Mouse (Mus musculus) neural tube, embryonic 14.5 days (tissue): ENCODE measurements around the gene Tmem184b. TPM values are rescaled to one million over a fixed set of nuclear protein-coding genes. Genes with fewer than 3 reads are reported as not detected.

Experiments used
- ATAC-seq: fragments of 200-750 bp; cut with Nextera tagmentation; 2 replicates; pipeline ENCODE4 v1.8.0; 2017; ENCODE audit warnings: low read depth, mild to moderate bottlenecking, moderate TSS enrichment, moderate library complexity
- H3K27ac ChIP-seq: fragments of 300-500 bp; sonication (generic); 2 replicates; pipeline ENCODE4 v1.5.1; 2014; ENCODE audit warnings: low read depth, mild to moderate bottlenecking, control low read depth, low read length, moderate library complexity, mixed read lengths
- H3K27me3 ChIP-seq: fragments of 300-500 bp; sonication (generic); 2 replicates; pipeline ENCODE4 v1.6.1; 2014; ENCODE audit warnings: low read length; ENCODE audit not compliant: control insufficient read depth, insufficient read depth
- H3K36me3 ChIP-seq: fragments of 300-500 bp; sonication (generic); 2 replicates; pipeline ENCODE4 v1.6.1; 2014; ENCODE audit warnings: low read length, mixed read lengths; ENCODE audit not compliant: control insufficient read depth, insufficient read depth
- H3K4me1 ChIP-seq: fragments of 300-500 bp; sonication (generic); 2 replicates; pipeline ENCODE4 v1.6.1; 2014; ENCODE audit warnings: low read length; ENCODE audit not compliant: control insufficient read depth, insufficient read depth
- H3K4me2 ChIP-seq: fragments of 300-500 bp; sonication (generic); 2 replicates; pipeline ENCODE4 v1.6.1; 2014; ENCODE audit warnings: mild to moderate bottlenecking, low read depth, low read length, control low read depth
- H3K4me3 ChIP-seq: fragments of 300-500 bp; sonication (generic); 2 replicates; pipeline ENCODE4 v1.5.1; 2014; ENCODE audit warnings: low read depth, low read length, control low read depth, mixed read lengths
- H3K9ac ChIP-seq: fragments of 300-500 bp; sonication (generic); replicated peaks from 2 replicates; pipeline ENCODE4 v1.6.1; 2014; ENCODE audit warnings: low read depth, mild to moderate bottlenecking, control low read depth, low read length, mixed read lengths
- H3K9me3 ChIP-seq: fragments of 300-500 bp; sonication (generic); 2 replicates; pipeline ENCODE4 v1.6.1; 2016; ENCODE audit warnings: low read length; ENCODE audit not compliant: control insufficient read depth
- WGBS: fragments of 180-500 bp; shearing (Covaris S2); extraction: QIAGEN DNeasy Blood & Tissue Kit; methylation state at CpG from one replicate; pipeline ENCODE4 v1.1.7; 2014; 5-methylcytosine and 5-hydroxymethylcytosine counted together
- polyA plus RNA-seq: library from polyadenylated mRNA; unstranded; fragments of >200 nt; fragmentation: Nextera tagmentation; extraction: Ambion mirVana; gene quantifications from 2 replicates; pipeline ENCODE4 v1.2.1, GENCODE M21; 2014

The Tmem184b gene
- polyA plus RNA-seq, 1 experiment from 2014 or later, result 31.2 TPM

GRCm38 (mm10) chr15:79357974-79358690 lies 45.2 kb downstream of the Tmem184b start:
- Histone ChIP-seq H3K36me3 (peaks cover 11% of the 10 kb centered on the region; the same call in 1 of the 2 replicates), H3K9me3 (no peaks in the 10 kb centered on the region), H3K4me1 (peaks cover 6% of the 10 kb centered on the region), H3K4me3 (peak overlapping the region; percentile 39; the same call in 1 of the 2 replicates), H3K9ac (no peak overlapping the region), H3K27ac (no peak overlapping the region), H3K27me3 (peaks cover 3% of the 10 kb centered on the region; the same call in 1 of the 2 replicates), H3K4me2 (peak overlapping the region; percentile 95)
- 46% methylated on average over 12 of the region's 12 CpGs for WGBS
- ATAC-seq, result no peak

- Histone ChIP-seq H3K4me2 (peak overlapping the region; percentile 95), H3K9me3 (no peaks in the 10 kb centered on the region), H3K36me3 (peaks cover 6% of the 10 kb centered on the region; the same call in 1 of the 2 replicates), H3K9ac (peak overlapping the region; percentile 51), H3K4me3 (peak overlapping the region; percentile 39), H3K4me1 (peaks cover 6% of the 10 kb centered on the region), H3K27me3 (peaks cover 3% of the 10 kb centered on the region; the same call in 1 of the 2 replicates), H3K27ac (peak overlapping the region; percentile 44; the same call in 1 of the 2 replicates)
- 1% methylated on average over 67 of the region's 77 CpGs for WGBS
- ATAC-seq, result peak; percentile 75
Measured at GRCm38 (mm10) chr15:79357036-79357911, 46.1 kb downstream of the Tmem184b start.

GRCm38 (mm10) chr15:79356481-79356880 lies 46.9 kb downstream of the Tmem184b start:
- Histone ChIP-seq H3K4me2 (peak overlapping the region; percentile 95), H3K27ac (no peak overlapping the region), H3K27me3 (peaks cover 3% of the 10 kb centered on the region; the same call in 1 of the 2 replicates), H3K9me3 (no peaks in the 10 kb centered on the region), H3K36me3 (peaks cover 4% of the 10 kb centered on the region; the same call in 1 of the 2 replicates), H3K4me3 (peak overlapping the region; percentile 39; the same call in 1 of the 2 replicates), H3K4me1 (peaks cover 6% of the 10 kb centered on the region), H3K9ac (no peak overlapping the region)
- WGBS, result 79% methylated on average over 8 of the region's 8 CpGs
- ATAC-seq, result no peak

DNA sequence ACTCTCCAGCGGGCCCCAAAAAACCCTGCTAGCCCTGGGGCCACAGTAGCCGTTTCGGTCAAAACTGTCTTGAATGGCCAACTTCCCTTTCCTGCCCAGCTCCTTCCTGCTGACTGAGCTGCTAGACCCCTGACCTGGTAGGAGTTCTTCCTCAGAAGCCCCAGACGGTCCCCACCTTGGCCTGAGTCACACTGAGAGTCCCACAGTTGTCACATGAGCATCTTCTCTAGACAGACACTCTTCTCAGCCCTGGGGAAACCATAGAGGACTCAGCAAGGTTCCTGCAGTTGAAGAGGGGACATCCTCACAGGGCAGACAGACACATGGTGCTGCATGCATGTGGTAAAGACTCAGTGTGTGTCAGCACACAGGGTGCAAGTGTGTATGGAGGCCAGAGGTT lies 48.8 kb downstream of the Tmem184b start:
- Histone ChIP-seq H3K27ac (no peak overlapping the region), H3K4me3 (no peak overlapping the region), H3K9ac (no peak overlapping the region), H3K36me3 (no peaks in the 10 kb centered on the region), H3K4me1 (peaks cover 6% of the 10 kb centered on the region), H3K27me3 (peaks cover 3% of the 10 kb centered on the region; the same call in 1 of the 2 replicates), H3K9me3 (no peaks in the 10 kb centered on the region), H3K4me2 (no peak overlapping the region)
- WGBS, result 80% methylated on average over 4 of the region's 4 CpGs
- ATAC-seq, result no peak

- WGBS, result 94% methylated on average over 5 of the region's 5 CpGs
- Histone ChIP-seq H3K36me3 (no peaks in the 10 kb centered on the region), H3K4me3 (no peak overlapping the region), H3K27ac (no peak overlapping the region), H3K27me3 (peaks cover 3% of the 10 kb centered on the region; the same call in 1 of the 2 replicates), H3K9ac (no peak overlapping the region), H3K4me1 (peaks cover 6% of the 10 kb centered on the region), H3K9me3 (no peaks in the 10 kb centered on the region), H3K4me2 (no peak overlapping the region)
- ATAC-seq, result no peak
Measured at GRCm38 (mm10) chr15:79353690-79354305, 49.6 kb downstream of the Tmem184b start.

GRCm38 (mm10) chr15:79352479-79352878 lies 50.9 kb downstream of the Tmem184b start:
- WGBS, result 88% methylated on average over 6 of the region's 6 CpGs
- ATAC-seq, result no peak
- H3K9ac ChIP-seq, result no peak overlapping the region

DNA sequence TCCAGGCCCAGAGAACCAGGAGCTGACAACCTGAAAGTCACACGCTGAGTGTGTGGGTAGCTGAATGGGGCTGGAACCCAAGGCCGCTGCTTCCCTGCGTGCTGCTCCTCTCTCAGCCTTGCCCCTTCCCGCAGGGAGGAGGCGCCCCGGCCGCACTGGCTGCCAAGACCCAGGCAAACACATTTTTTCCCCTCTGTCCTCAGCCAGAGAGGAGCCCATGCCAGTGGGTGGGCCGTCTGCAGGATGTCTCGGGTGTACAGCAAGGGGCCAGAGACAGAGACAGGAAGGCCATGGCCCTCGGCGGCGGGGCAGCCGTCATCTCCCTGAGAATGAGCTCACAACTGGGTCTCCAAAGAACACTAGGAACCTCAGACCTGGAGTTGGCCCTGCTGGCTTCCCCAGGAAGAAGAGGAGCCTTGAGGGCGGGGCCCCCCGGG lies 52.0 kb downstream of the Tmem184b start:
- H3K4me2 ChIP-seq, result no peak overlapping the region
- no peak overlapping the region for H3K27ac ChIP-seq
- no peaks in the 10 kb centered on the region for H3K9me3 ChIP-seq
- H3K4me1 ChIP-seq, result 0 out of 2 replicates have a peak, but pooled peaks cover 5% of the 10 kb centered on the region
- H3K36me3 ChIP-seq, result no peaks in the 10 kb centered on the region
- no peak for ATAC-seq
- 47% methylated on average over 15 of the region's 15 CpGs for WGBS
- no peak overlapping the region for H3K4me3 ChIP-seq
- peaks cover 3% of the 10 kb centered on the region; the same call in 1 of the 2 replicates for H3K27me3 ChIP-seq
- H3K9ac ChIP-seq, result no peak overlapping the region

More at GRCm38 (mm10) chr15:79352479-79352878, 50.9 kb downstream of the Tmem184b start:
- H3K4me1 ChIP-seq, result peaks cover 12% of the 10 kb centered on the region
- no peak overlapping the region for H3K4me3 ChIP-seq
- H3K27ac ChIP-seq, result no peak overlapping the region
- peaks cover 3% of the 10 kb centered on the region; the same call in 1 of the 2 replicates for H3K27me3 ChIP-seq
- no peak overlapping the region for H3K4me2 ChIP-seq
- H3K9me3 ChIP-seq, result no peaks in the 10 kb centered on the region
- H3K36me3 ChIP-seq, result no peaks in the 10 kb centered on the region

GRCm38 (mm10) chr15:79350866-79351265 lies 52.5 kb downstream of the Tmem184b start:
- no peaks in the 10 kb centered on the region; the same call in 1 of the 2 replicates for H3K27me3 ChIP-seq
- H3K4me3 ChIP-seq, result no peak overlapping the region
- H3K4me1 ChIP-seq, result 0 out of 2 replicates have a peak, but pooled peaks cover 5% of the 10 kb centered on the region
- H3K9ac ChIP-seq, result no peak overlapping the region
- no peak for ATAC-seq
- no peaks in the 10 kb centered on the region for H3K9me3 ChIP-seq
- 93% methylated on average over 4 of the region's 4 CpGs for WGBS
- H3K27ac ChIP-seq, result no peak overlapping the region
- no peak overlapping the region for H3K4me2 ChIP-seq
- H3K36me3 ChIP-seq, result no peaks in the 10 kb centered on the region
